ENCODE assay signal across 8 mouse cellular contexts in genomic region chr15:78802776-78803391, GRCm38 (mm10). TPM values are rescaled to one million over a fixed set of nuclear protein-coding genes. Genes with fewer than 3 reads are reported as not detected.
DNase-seq lines count a peak whose midpoint lies in the region; ATAC-seq and TF ChIP-seq lines count a peak whose summit lies in the region.

Gene Card10 (minus strand): TSS chr15:78803042.

- DNase-seq in adrenal gland, postnatal 36 days = peak; percentile 76 to 83
- no peak for DNase-seq in gonadal fat pad, adult 2 months (ENCODE audit: low read depth)
- no peak for DNase-seq in intestine, embryonic 14.5 days (ENCODE audit: low spot score)
- peak; percentile 62 for DNase-seq in neural tube, embryonic 10.5 days (ENCODE audit: extremely low spot score, low spot score)
- no peak for DNase-seq in right cerebral cortex, adult 2 months (ENCODE audit: low spot score in 2 of 2)
- no peak for DNase-seq in layer of hippocampus, adult 8-10 months (ENCODE audit: low spot score in 2 of 2)

- 0 out of 2 replicates have a peak, but pooled peaks have one; percentile 27 for TF ChIP-seq EP300 in ES-Bruce4 (IDR thresholded peaks at IDR 0.05; ENCODE audit: insufficient read depth, low read depth, low read length)

- no peak for TF ChIP-seq CTCF in ES-Bruce4 (IDR thresholded peaks at IDR 0.05; ENCODE audit: low read depth, low read length)

- H3K4me3 ChIP-seq in ES-Bruce4 (ENCODE audit: low read depth, low read length) = peak within 1 kb of the TSS; percentile 79
- H3K4me3 ChIP-seq in intestine, embryonic 14.5 days (ENCODE audit: low read depth, low read length) = peak within 1 kb of the TSS; percentile 57
- H3K4me3 ChIP-seq in liver, embryonic 15.5 days (replicated peaks) = peak within 1 kb of the TSS; percentile 60

- peaks cover 19% of the 10 kb centered on the region for H3K4me1 ChIP-seq in ES-Bruce4 (ENCODE audit: control insufficient read depth, insufficient read depth, low read length)
- peaks cover 16% of the 10 kb centered on the region for H3K4me1 ChIP-seq in intestine, embryonic 14.5 days (replicated peaks; ENCODE audit: control insufficient read depth, insufficient read depth, low read length)
- peaks cover 26% of the 10 kb centered on the region for H3K4me1 ChIP-seq in liver, embryonic 15.5 days (replicated peaks)

- WGBS in intestine, embryonic 14.5 days = 2% methylated on average over 59 of the region's 70 CpGs
- 1% methylated on average over 70 of the region's 70 CpGs for WGBS in liver, embryonic 15.5 days (ENCODE audit: insufficient replicate concordance)

- H3K27me3 ChIP-seq in ES-Bruce4 (ENCODE audit: control insufficient read depth, insufficient read depth, low read length, poor library complexity, severe bottlenecking) = no peaks in the 10 kb centered on the region
- H3K27me3 ChIP-seq in intestine, embryonic 14.5 days (replicated peaks; ENCODE audit: control insufficient read depth, insufficient read depth, low read length) = peaks cover 13% of the 10 kb centered on the region
- peaks cover 69% of the 10 kb centered on the region for H3K27me3 ChIP-seq in liver, embryonic 15.5 days

- peak; percentile 54 for ATAC-seq in intestine, embryonic 14.5 days (replicated peaks; ENCODE audit: low FRiP score, low TSS enrichment, low read depth)
- peak; percentile 66 for ATAC-seq in liver, embryonic 15.5 days (ENCODE audit: insufficient read depth)

- H3K4me2 ChIP-seq in intestine, embryonic 14.5 days (ENCODE audit: low read length) = peak within 1 kb of the TSS; percentile 96
- H3K4me2 ChIP-seq in liver, embryonic 15.5 days = peak within 1 kb of the TSS; percentile 67

- no peaks in the 10 kb centered on the region for H3K9me3 ChIP-seq in ES-Bruce4 (replicated peaks; ENCODE audit: control insufficient read depth, insufficient read depth, low read length, poor library complexity, severe bottlenecking)
- no peaks in the 10 kb centered on the region for H3K9me3 ChIP-seq in intestine, embryonic 14.5 days (ENCODE audit: control insufficient read depth, low read length)
- no peaks in the 10 kb centered on the region for H3K9me3 ChIP-seq in liver, embryonic 15.5 days (replicated peaks)

- H3K36me3 ChIP-seq in ES-Bruce4 (ENCODE audit: control insufficient read depth, insufficient read depth, low read length, poor library complexity, severe bottlenecking) = no peaks in the 10 kb centered on the region
- no peaks in the 10 kb centered on the region for H3K36me3 ChIP-seq in intestine, embryonic 14.5 days (ENCODE audit: control insufficient read depth, insufficient read depth, low read length)
- 0 out of 2 replicates have a peak, but pooled peaks cover 4% of the 10 kb centered on the region for H3K36me3 ChIP-seq in liver, embryonic 15.5 days (replicated peaks)

- peak within 1 kb of the TSS; percentile 98 for H3K27ac ChIP-seq in ES-Bruce4 (ENCODE audit: insufficient read depth, low read length)
- H3K27ac ChIP-seq in intestine, embryonic 14.5 days (ENCODE audit: low read depth) = peak within 1 kb of the TSS; percentile 54
- H3K27ac ChIP-seq in liver, embryonic 15.5 days (replicated peaks) = peak within 1 kb of the TSS; percentile 64

- TF ChIP-seq POLR2A in ES-Bruce4 (IDR thresholded peaks at IDR 0.05; ENCODE audit: insufficient read depth, low read length) = no peak

- H3K9ac ChIP-seq in ES-Bruce4 (ENCODE audit: low read depth, poor library complexity, severe bottlenecking) = peak within 1 kb of the TSS; percentile 86
- H3K9ac ChIP-seq in intestine, embryonic 14.5 days (ENCODE audit: low read length) = peak within 1 kb of the TSS; percentile 61
- peak within 1 kb of the TSS; percentile 46 for H3K9ac ChIP-seq in liver, embryonic 15.5 days

RNA-seq across cellular contexts. Expression of gene Card10, which starts in this region (rescaled TPM):
- polyA plus RNA-seq in ES-Bruce4 (2011; ENCODE audit: insufficient read depth, insufficient read length, low read depth, missing spikeins) = 19.6 and 21.5 TPM in 2 replicates
- 1 to 10 TPM; 5.9 to 9.8 TPM for total RNA-seq in adrenal gland, postnatal 36 days (2021)
- 34.4 and 42.9 TPM in 2 replicates for polyA plus RNA-seq in gonadal fat pad, adult 2 months (2012; rRNA removed)
- 7.3 and 8.6 TPM in 2 replicates for polyA plus RNA-seq in intestine, embryonic 14.5 days (2014; fragmentation: Nextera tagmentation; extraction: Ambion mirVana)
- polyA plus RNA-seq in liver, embryonic 15.5 days (2015; fragmentation: Nextera tagmentation; extraction: Ambion mirVana) = 1.8 and 2.5 TPM in 2 replicates
- total RNA-seq in layer of hippocampus, adult 8-10 months (2022) = 1 to 10 TPM; 6.6 to 8.2 (median 6.9) TPM

Comparison
In these comparisons a context has a peak if more than half of its experiments do, and no peak if none do; other contexts are left out.
1. DNase-seq: peak in adrenal gland, postnatal 36 days (2 of 2) and neural tube, embryonic 10.5 days (single experiment); none in gonadal fat pad, adult 2 months (single experiment), intestine, embryonic 14.5 days (single experiment), right cerebral cortex, adult 2 months (0 of 2) and layer of hippocampus, adult 8-10 months (0 of 2).
2. Peak in every context shown above with its lines, with median percentiles within 50 percentile points of each other: H3K27ac ChIP-seq, H3K4me3 ChIP-seq and H3K9ac ChIP-seq.